Mouse (Mus musculus): ENCODE measurements around the gene H2-DMa. TPM values are rescaled to one million over a fixed set of nuclear protein-coding genes. Genes with fewer than 3 reads are reported as not detected.
A peak's percentile ranks its signal among the peaks of the same experiment; 100 is the strongest.

H2-DMa gene
- polyA plus RNA-seq, 1 experiment from 2014 or later: 4.4 TPM

DNA sequence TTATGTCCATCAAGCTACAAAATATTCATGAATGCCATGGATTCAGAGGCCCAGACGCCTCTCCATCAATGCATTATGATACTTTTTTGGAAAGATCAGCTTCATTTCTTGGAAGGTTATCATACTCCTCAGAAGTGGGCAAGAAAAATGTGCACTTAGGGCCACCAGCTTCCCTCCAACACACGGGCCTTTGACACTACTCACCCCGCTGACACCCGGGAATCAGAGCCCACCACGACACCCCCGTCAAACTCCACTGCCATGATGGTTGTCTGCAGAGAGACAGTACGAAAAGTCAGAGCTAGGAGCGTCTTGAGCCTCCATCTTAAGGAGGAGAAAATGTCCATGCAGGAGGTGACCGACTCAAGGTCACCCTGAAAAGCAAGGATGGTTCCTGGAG, 66.2 kb downstream of the H2-DMa start:
- no peak overlapping the region for H3K27ac ChIP-seq
- WGBS (ENCODE audit: insufficient replicate concordance): 73% methylated on average over 9 of the region's 9 CpGs
- H3K9ac ChIP-seq: no peak overlapping the region
- no peaks in the 10 kb centered on the region for H3K36me3 ChIP-seq
- no peak overlapping the region for H3K4me3 ChIP-seq (replicated peaks)
- peaks cover 29% of the 10 kb centered on the region for H3K4me1 ChIP-seq (replicated peaks)
- H3K27me3 ChIP-seq: peaks cover 57% of the 10 kb centered on the region
- ATAC-seq (ENCODE audit: low read depth): no peak
- H3K9me3 ChIP-seq (replicated peaks): no peaks in the 10 kb centered on the region
- DNase-seq: no peak
- no peak overlapping the region for H3K4me2 ChIP-seq

DNA sequence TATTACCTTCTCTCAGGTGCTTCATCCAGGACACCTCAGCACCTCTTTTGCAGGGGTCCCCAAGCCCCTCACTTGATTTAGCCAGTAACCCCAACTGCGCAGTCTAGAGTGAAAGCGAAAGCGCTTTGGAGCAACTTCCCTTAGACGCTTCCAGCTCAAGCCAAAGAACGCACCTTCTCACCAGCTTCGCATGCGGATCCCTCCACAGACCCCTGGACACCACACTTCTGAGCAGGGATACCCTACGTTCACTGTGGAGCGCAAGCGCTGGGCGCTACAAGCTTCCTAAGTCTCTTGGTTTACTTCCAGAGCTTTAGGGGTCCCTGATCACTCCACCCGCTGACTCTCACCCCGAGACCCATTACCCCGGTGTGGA, 67.5 kb downstream of the H2-DMa start:
- Histone ChIP-seq H3K27me3 (peaks cover 65% of the 10 kb centered on the region), H3K4me2 (peak overlapping the region; percentile 92), H3K36me3 (no peaks in the 10 kb centered on the region), H3K27ac (no peak overlapping the region), H3K9ac (peak overlapping the region; percentile 74), H3K4me1 (replicated peaks) (peaks cover 29% of the 10 kb centered on the region), H3K9me3 (replicated peaks) (no peaks in the 10 kb centered on the region), H3K4me3 (replicated peaks) (peak overlapping the region; percentile 65)
- WGBS (ENCODE audit: insufficient replicate concordance): 5% methylated on average over 14 of the region's 14 CpGs
- peak; percentile 24; the same call in 1 of the 2 replicates for ATAC-seq (ENCODE audit: low read depth)
- DNase-seq: no peak

DNA sequence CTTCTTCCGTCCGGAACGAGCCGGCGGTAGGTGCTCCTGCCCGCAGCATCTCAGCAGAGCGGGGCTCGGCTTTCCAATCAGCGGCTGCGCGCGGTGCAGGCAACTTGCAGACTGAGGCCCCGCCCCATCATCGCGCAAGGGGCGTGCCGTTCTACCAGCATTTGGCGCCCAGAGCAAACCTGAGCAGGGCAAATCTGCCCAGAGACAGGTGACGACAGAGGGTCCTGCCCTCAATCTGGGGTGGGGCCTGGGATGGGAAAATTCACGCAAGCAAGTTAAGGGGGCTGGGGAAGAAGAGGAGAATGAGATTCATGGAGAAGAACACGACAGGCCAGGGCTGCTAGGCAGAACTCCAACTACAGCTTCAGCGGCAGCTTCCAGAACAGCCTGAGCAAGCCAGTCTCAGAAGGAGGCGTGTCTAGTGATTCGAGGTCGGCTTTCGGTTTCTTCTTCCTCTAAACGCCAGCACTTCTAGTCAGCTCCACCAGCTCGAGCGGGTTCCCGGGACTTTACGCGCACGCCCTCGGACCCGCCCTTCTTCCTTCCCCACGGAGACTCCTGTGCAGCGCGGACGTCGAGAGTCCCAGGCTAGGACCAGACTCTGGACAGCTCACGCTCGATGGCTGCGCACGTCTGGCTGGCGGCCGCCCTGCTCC, 68.0 kb downstream of the H2-DMa start, which contains the start of the genes Tap1 and Psmb9:
Gene Tap1, plus strand, starts transcription at position 293 of the 656 bp plus-strand sequence.
Gene Psmb9, minus strand, starts transcription at position 504 of the 656 bp plus-strand sequence.
- WGBS (ENCODE audit: insufficient replicate concordance): under 1% methylated on average over 46 of the region's 46 CpGs

DNA sequence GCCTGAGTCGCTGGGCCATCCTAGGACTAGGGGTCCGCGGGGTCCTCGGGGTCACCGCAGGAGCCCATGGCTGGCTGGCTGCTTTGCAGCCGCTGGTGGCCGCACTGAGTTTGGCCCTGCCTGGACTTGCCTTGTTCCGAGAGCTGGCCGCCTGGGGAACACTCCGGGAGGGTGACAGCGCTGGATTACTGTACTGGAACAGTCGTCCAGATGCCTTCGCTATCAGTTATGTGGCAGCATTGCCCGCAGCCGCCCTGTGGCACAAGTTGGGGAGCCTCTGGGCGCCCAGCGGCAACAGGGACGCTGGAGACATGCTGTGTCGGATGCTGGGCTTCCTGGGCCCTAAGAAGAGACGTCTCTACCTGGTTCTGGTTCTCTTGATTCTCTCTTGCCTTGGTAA, 68.7 kb downstream of the H2-DMa start:
- peak overlapping the region; percentile 74 for H3K9ac ChIP-seq
- WGBS (ENCODE audit: insufficient replicate concordance): 1% methylated on average over 20 of the region's 20 CpGs
- DNase-seq (no peak), ATAC-seq (ENCODE audit: low read depth) (peak; percentile 22; the same call in 1 of the 2 replicates)
- H3K4me3 ChIP-seq (replicated peaks): peak overlapping the region; percentile 65
- H3K9me3 ChIP-seq (replicated peaks): no peaks in the 10 kb centered on the region
- H3K27me3 ChIP-seq: peaks cover 72% of the 10 kb centered on the region
- peak overlapping the region; percentile 59; the same call in 1 of the 2 replicates for H3K27ac ChIP-seq
- H3K36me3 ChIP-seq: no peaks in the 10 kb centered on the region
- peak overlapping the region; percentile 92 for H3K4me2 ChIP-seq
- H3K4me1 ChIP-seq (replicated peaks): peaks cover 29% of the 10 kb centered on the region

More for the DNA sequence above, 68.0 kb downstream of the H2-DMa start, which contains the start of the genes Tap1 and Psmb9:
- peaks cover 29% of the 10 kb centered on the region for H3K4me1 ChIP-seq (replicated peaks)
- H3K36me3 ChIP-seq: no peaks in the 10 kb centered on the region
- peak within 1 kb of the TSS; percentile 92 for H3K4me2 ChIP-seq
- peak within 1 kb of the TSS; percentile 74 for H3K9ac ChIP-seq
- H3K27ac ChIP-seq: peak within 1 kb of the TSS; percentile 59
- H3K4me3 ChIP-seq (replicated peaks): peak within 1 kb of the TSS; percentile 65
- H3K27me3 ChIP-seq: peaks cover 66% of the 10 kb centered on the region
- ATAC-seq (ENCODE audit: low read depth): peak; percentile 88
- peak; percentile 82 for DNase-seq
- H3K9me3 ChIP-seq (replicated peaks): no peaks in the 10 kb centered on the region

Other genes with a start within 250 kb of the H2-DMa start
- gene Gm7029, start 245.7 kb upstream of the H2-DMa start, polyA plus RNA-seq (2015; fragmentation: Nextera tagmentation; extraction: Ambion mirVana): not detected in 2 replicates
- 6.9 and 7.6 TPM in 2 replicates for gene Kifc1, start 228.9 kb upstream of the H2-DMa start, polyA plus RNA-seq (2015; fragmentation: Nextera tagmentation; extraction: Ambion mirVana)
- 0.60 and 0.91 TPM in 2 replicates for gene Platr17, start 214.4 kb upstream of the H2-DMa start, polyA plus RNA-seq (2015; fragmentation: Nextera tagmentation; extraction: Ambion mirVana)
- 25.5 and 27.6 TPM in 2 replicates for gene Daxx, start 210.1 kb upstream of the H2-DMa start, polyA plus RNA-seq (2015; fragmentation: Nextera tagmentation; extraction: Ambion mirVana)
- 27.6 and 30.5 TPM in 2 replicates for gene Tapbp, start 203.6 kb upstream of the H2-DMa start, polyA plus RNA-seq (2015; fragmentation: Nextera tagmentation; extraction: Ambion mirVana)
- gene Zbtb22, start 203.6 kb upstream of the H2-DMa start, polyA plus RNA-seq (2015; fragmentation: Nextera tagmentation; extraction: Ambion mirVana): 10.1 and 10.7 TPM in 2 replicates
- 7.1 and 7.4 TPM in 2 replicates for gene Rgl2, start 190.0 kb upstream of the H2-DMa start, polyA plus RNA-seq (2015; fragmentation: Nextera tagmentation; extraction: Ambion mirVana)
- gene Pfdn6, start 179.2 kb upstream of the H2-DMa start, polyA plus RNA-seq (2015; fragmentation: Nextera tagmentation; extraction: Ambion mirVana): 153 and 157 TPM in 2 replicates
- 30.1 and 34.9 TPM in 2 replicates for gene Wdr46, start 178.9 kb upstream of the H2-DMa start, polyA plus RNA-seq (2015; fragmentation: Nextera tagmentation; extraction: Ambion mirVana)
- 2.3 and 2.5 TPM in 2 replicates for gene B3galt4, start 168.1 kb upstream of the H2-DMa start, polyA plus RNA-seq (2015; fragmentation: Nextera tagmentation; extraction: Ambion mirVana)
- 27.7 and 30.1 TPM in 2 replicates for gene Vps52, start 163.7 kb upstream of the H2-DMa start, polyA plus RNA-seq (2015; fragmentation: Nextera tagmentation; extraction: Ambion mirVana)
- 1,343 and 1,499 TPM in 2 replicates for gene Rps18, start 163.5 kb upstream of the H2-DMa start, polyA plus RNA-seq (2015; fragmentation: Nextera tagmentation; extraction: Ambion mirVana)
- 80.9 and 88.3 TPM in 2 replicates for gene H2-K1, start 119.2 kb upstream of the H2-DMa start, polyA plus RNA-seq (2015; fragmentation: Nextera tagmentation; extraction: Ambion mirVana)
- 5.2 and 5.4 TPM in 2 replicates for gene Ring1, start 94.9 kb upstream of the H2-DMa start, polyA plus RNA-seq (2015; fragmentation: Nextera tagmentation; extraction: Ambion mirVana)
- gene H2-Ke6, start 91.5 kb upstream of the H2-DMa start, polyA plus RNA-seq (2015; fragmentation: Nextera tagmentation; extraction: Ambion mirVana): 25.2 and 25.7 TPM in 2 replicates
- 71.7 and 76.7 TPM in 2 replicates for gene Slc39a7, start 87.9 kb upstream of the H2-DMa start, polyA plus RNA-seq (2015; fragmentation: Nextera tagmentation; extraction: Ambion mirVana)
- 18.2 and 18.6 TPM in 2 replicates for gene Rxrb, start 87.7 kb upstream of the H2-DMa start, polyA plus RNA-seq (2015; fragmentation: Nextera tagmentation; extraction: Ambion mirVana)
- 0.32 and 0.54 TPM in 2 replicates for gene Col11a2, start 80.1 kb upstream of the H2-DMa start, polyA plus RNA-seq (2015; fragmentation: Nextera tagmentation; extraction: Ambion mirVana)
- 0.39 and 0.41 TPM in 2 replicates for gene H2-Oa, start 27.2 kb upstream of the H2-DMa start, polyA plus RNA-seq (2015; fragmentation: Nextera tagmentation; extraction: Ambion mirVana)
- 42.0 and 53.3 TPM in 2 replicates for gene Brd2, start 3.1 kb downstream of the H2-DMa start, polyA plus RNA-seq (2015; fragmentation: Nextera tagmentation; extraction: Ambion mirVana)
- 0.31 and 0.36 TPM in 2 replicates for gene H2-DMb2, start 23.8 kb downstream of the H2-DMa start, polyA plus RNA-seq (2015; fragmentation: Nextera tagmentation; extraction: Ambion mirVana)
- gene H2-DMb1, start 33.5 kb downstream of the H2-DMa start, polyA plus RNA-seq (2015; fragmentation: Nextera tagmentation; extraction: Ambion mirVana): 0.54 and 0.62 TPM in 2 replicates
- gene Tap1, start 68.0 kb downstream of the H2-DMa start, polyA plus RNA-seq (2015; fragmentation: Nextera tagmentation; extraction: Ambion mirVana): 2.4 and 3.2 TPM in 2 replicates
- 6.6 and 7.7 TPM in 2 replicates for gene Psmb9, start 68.2 kb downstream of the H2-DMa start, polyA plus RNA-seq (2015; fragmentation: Nextera tagmentation; extraction: Ambion mirVana)
- gene Psmb8, start 78.2 kb downstream of the H2-DMa start, polyA plus RNA-seq (2015; fragmentation: Nextera tagmentation; extraction: Ambion mirVana): 15.3 and 18.0 TPM in 2 replicates
- 5.7 and 6.1 TPM in 2 replicates for gene Tap2, start 84.0 kb downstream of the H2-DMa start, polyA plus RNA-seq (2015; fragmentation: Nextera tagmentation; extraction: Ambion mirVana)
- 0.08 TPM in 1 of 2 replicates, not detected in the other for gene H2-Ob, start 119.4 kb downstream of the H2-DMa start, polyA plus RNA-seq (2015; fragmentation: Nextera tagmentation; extraction: Ambion mirVana)
- 2.2 and 2.3 TPM in 2 replicates for gene H2-Ab1, start 138.1 kb downstream of the H2-DMa start, polyA plus RNA-seq (2015; fragmentation: Nextera tagmentation; extraction: Ambion mirVana)
- 0.96 TPM in 2 replicates for gene H2-Aa, start 168.3 kb downstream of the H2-DMa start, polyA plus RNA-seq (2015; fragmentation: Nextera tagmentation; extraction: Ambion mirVana)
- 0.81 and 0.88 TPM in 2 replicates for gene H2-Eb1, start 186.3 kb downstream of the H2-DMa start, polyA plus RNA-seq (2015; fragmentation: Nextera tagmentation; extraction: Ambion mirVana)
- gene H2-Eb2, start 206.1 kb downstream of the H2-DMa start, polyA plus RNA-seq (2015; fragmentation: Nextera tagmentation; extraction: Ambion mirVana): not detected in 2 replicates
- gene Btnl2, start 235.3 kb downstream of the H2-DMa start, polyA plus RNA-seq (2015; fragmentation: Nextera tagmentation; extraction: Ambion mirVana): 0.05 TPM in 1 of 2 replicates, not detected in the other

All from liver, embryonic 13.5 days (tissue).